Mouse (Mus musculus) lung, postnatal 25 days (tissue): ENCODE data around the gene Gm15319.
"Not testable (repeated sequence)": the region's sequence is repeated elsewhere in the genome, so short reads cannot be mapped to it uniquely, and the experiment has no call there.

Source experiments
- DNase-seq: peaks from one replicate; pipeline ENCODE4 v3.0.0; 2022; ENCODE audit warnings: low spot score

The Gm15319 gene

DNA sequence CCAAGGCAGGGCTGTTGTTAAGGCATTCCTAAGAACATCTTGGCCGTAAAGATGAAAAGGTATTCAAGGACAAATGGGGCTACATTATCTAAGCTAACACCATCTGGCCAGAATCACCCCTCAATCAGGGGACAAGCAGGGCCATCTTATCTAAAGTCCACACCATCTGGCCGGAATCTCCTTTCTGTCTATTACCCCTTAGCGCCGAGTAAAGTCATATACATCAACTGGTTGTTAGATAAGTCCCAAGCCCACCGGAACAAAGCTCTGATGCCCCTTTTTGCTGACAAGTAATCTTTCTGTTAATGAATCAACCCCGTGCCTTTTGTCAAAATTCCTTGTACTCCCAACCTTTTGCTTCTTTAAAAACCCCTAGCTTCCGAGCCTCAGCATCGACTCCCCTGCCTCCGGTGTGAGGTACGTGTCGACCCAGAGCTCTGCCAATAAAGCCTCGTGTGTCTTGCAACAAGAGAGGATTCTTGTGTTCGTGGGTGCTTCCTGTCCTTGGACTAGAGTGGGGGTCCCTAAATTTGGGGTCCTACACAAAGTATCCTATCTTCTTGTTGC, 65.0 kb downstream of the Gm15319 start:
- DNase-seq = not testable (repeated sequence)

DNA sequence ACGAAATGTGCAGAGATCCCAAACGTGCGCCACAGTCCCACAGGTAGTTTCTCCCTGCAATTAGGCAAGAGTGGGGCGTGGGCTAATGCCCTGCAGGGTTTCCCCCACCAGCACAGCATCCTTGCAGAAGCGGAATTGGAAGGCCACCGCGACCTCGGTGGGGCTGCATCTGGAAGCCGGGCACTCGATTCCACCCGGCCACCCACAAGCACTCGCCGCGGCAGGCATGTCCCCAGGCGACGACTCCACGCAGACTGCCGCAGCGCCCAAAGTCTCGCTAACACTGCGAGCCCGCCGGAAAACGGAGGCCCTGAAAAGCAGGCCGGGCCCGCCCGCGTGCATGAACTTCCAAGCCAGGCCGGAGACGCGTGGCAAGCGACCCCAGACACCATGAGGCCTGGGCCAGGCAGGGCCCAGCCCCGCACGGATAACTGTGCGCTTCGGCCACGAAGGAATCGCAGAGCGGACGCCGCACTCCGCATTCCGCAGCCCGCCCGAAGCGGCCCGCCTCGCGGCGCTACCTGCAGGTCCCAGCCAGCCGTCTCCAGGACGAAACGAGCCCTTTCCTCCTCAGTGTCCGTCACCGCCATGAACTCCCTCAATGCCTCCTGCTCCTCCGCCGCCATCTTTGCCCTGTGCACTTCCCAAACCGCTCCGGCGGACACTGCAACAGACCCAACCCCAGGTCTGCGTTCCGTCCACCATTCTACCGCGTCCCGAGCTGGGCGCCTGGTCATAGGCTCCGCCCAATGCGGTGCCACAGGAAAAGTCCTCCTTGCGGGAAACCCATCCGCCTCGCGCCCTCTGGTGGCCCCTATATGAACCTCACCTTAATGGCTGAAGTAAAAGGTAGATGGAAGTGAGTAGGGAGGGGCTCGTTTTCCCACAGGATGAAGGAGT, 66.0 kb downstream of the Gm15319 start:
- peak; percentile 83 for DNase-seq

DNA sequence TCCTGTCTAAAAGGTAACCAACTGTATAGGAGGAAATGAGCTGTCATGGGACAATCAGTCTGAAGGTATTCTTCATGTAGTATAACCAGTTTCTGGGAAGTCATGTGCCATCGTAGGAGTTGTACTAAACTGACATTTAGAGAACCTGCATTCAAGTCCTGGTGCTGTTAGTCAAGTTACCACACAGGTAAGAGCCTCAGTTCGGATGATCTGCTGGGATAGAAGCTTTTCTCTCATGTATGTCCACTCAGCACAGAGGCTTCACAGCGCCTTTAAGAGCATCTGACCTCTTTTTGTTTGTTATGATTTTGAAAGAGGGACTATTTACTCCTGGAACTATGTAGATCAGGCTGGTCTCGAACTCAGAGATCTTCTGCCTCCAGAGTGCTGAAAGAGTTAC, 67.1 kb downstream of the Gm15319 start:
- DNase-seq = not testable (repeated sequence)

- not testable (repeated sequence) for DNase-seq
Observed at GRCm38 (mm10) chr8:20294826-20295225, 68.2 kb downstream of the Gm15319 start.

DNA sequence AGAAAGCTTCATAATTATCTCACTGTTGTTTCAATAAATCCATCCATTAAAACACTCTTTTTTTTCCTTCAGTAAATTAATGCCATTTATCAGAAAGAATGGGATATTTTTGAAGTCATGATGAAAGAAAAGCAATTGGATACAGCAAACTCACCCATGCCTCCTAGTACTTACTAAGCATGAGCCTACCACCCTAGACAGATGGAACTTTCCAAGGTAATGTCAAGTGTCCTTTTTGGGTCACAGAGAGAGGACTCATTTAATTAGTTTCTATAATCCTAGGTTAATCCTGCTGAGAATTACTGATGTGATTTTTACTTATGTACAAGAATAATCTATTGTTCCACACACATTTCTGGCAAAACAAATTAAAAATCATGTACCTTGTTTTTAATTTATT, 69.0 kb downstream of the Gm15319 start:
- DNase-seq = not testable (repeated sequence)

DNA sequence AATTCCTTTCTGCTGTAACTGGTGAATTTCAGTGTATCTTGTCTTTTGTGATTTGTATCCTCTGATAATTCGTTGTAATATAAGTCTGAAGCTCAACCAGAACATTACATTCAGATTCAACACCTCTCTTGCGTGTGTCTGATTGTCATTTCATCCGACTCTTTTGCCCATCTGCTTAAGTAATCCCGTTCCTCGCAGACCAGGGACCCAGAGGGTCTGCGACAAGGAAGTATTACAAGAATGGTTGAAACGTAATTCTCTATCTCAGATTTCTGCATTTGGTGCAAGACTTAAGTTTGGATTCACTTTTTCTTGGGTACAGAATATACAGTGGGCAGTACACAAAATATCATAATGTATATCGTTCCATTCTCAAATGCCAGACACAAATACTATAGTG, 73.0 kb downstream of the Gm15319 start:
- not testable (repeated sequence) for DNase-seq

GRCm38 (mm10) chr8:20288878-20289277, 74.1 kb downstream of the Gm15319 start:
- not testable (repeated sequence) for DNase-seq

DNA sequence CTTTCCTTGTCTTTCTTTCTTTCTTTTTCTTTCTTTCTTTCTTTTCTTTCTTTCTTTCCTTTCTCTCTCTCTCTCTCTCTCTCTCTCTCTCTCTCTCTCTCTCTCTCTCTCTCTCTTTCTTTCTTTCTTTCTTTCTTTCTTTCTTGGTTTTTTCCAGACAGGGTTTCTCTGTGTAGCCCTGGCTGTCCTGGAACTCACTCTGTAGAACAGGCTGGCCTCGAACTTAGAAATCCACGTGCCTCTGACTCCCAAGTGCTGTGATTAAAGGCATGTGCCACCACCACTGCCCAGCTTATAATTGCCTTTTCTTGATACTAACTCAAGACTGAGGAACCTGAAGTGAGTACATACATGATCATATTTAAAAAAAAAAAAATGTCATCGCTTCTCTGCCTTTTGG, 75.3 kb downstream of the Gm15319 start:
- DNase-seq = not testable (repeated sequence)
